Mouse (Mus musculus): Measurements from ENCODE around the gene Abcd1.

DNA sequence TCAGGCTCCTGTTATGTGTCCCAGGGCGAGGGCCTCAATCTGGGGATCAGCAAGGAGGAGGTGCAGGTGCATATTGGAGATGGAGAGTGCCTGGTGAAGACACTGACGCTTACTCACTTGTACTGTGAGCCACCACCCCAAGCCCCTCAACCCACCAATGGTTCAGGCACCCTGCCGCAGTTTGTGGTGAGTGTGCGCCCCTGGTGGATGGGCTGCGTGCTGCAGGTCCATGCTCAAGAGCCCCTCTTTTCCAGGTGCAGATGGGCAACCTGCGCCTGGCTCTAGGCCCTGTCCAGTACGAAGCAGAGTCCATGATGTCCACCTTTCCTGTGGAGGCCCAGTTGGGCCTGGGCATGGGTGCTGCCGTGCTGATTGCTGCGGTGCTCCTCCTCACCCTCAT is 50.9 kb downstream of the Abcd1 start:
- TF ChIP-seq CTCF (IDR thresholded peaks at IDR 0.05; ENCODE audit: borderline replicate concordance, insufficient read depth, low read depth, low read length) (peak; percentile 30; the same call in 1 of the 2 replicates), POLR2A (IDR thresholded peaks at IDR 0.05; ENCODE audit: borderline replicate concordance, insufficient read depth, low read length) (no peak)
